Mouse (Mus musculus) embryonic facial prominence, embryonic 13.5 days (tissue): ENCODE measurements around the gene Stk40. TPM values are rescaled to one million over a fixed set of nuclear protein-coding genes. Genes with fewer than 3 reads are reported as not detected.

Experiments used
- ATAC-seq: fragments of 200-750 bp; cut with Nextera tagmentation; 2 replicates; pipeline ENCODE4 v1.8.0; 2017; ENCODE audit warnings: low read depth; ENCODE audit not compliant: insufficient number of reproducible peaks, insufficient read depth, low FRiP score, low TSS enrichment
- H3K27ac ChIP-seq: fragments of 300-500 bp; sonication (generic); 2 replicates; pipeline ENCODE4 v1.5.1; 2015; ENCODE audit warnings: moderate library complexity, mild to moderate bottlenecking, inconsistent platforms
- H3K27me3 ChIP-seq: fragments of 300-500 bp; sonication (generic); 2 replicates; pipeline ENCODE4 v1.6.1; 2015; ENCODE audit warnings: mild to moderate bottlenecking, inconsistent platforms
- H3K36me3 ChIP-seq: fragments of 300-500 bp; sonication (generic); 2 replicates; pipeline ENCODE4 v1.6.1; 2015; ENCODE audit warnings: mild to moderate bottlenecking, inconsistent platforms
- H3K4me1 ChIP-seq: fragments of 300-500 bp; sonication (generic); 2 replicates; pipeline ENCODE4 v1.6.1; 2015; ENCODE audit warnings: inconsistent platforms
- H3K4me2 ChIP-seq: fragments of 300-500 bp; sonication (generic); 2 replicates; pipeline ENCODE4 v1.6.1; 2015; ENCODE audit warnings: moderate library complexity, mild to moderate bottlenecking, inconsistent platforms
- H3K4me3 ChIP-seq: fragments of 300-500 bp; sonication (generic); 2 replicates; pipeline ENCODE4 v1.5.1; 2015; ENCODE audit warnings: mild to moderate bottlenecking, inconsistent platforms
- H3K9ac ChIP-seq: fragments of 300-500 bp; sonication (generic); 2 replicates; pipeline ENCODE4 v1.6.1; 2015; ENCODE audit warnings: mild to moderate bottlenecking, inconsistent platforms
- H3K9me3 ChIP-seq: fragments of 300-500 bp; sonication (generic); 2 replicates; pipeline ENCODE4 v1.6.1; 2016; ENCODE audit warnings: inconsistent platforms
- WGBS: fragments of 180-500 bp; shearing (Covaris S2); methylation state at CpG from one replicate; pipeline ENCODE4 v1.1.7; 2015; ENCODE audit warnings: mixed read lengths; 5-methylcytosine and 5-hydroxymethylcytosine counted together
- polyA plus RNA-seq: library from polyadenylated mRNA; unstranded; fragments of >200 nt; fragmentation: Nextera tagmentation; extraction: Ambion mirVana; gene quantifications from 2 replicates; pipeline ENCODE4 v1.2.1, GENCODE M21; 2015

Gene Stk40
- polyA plus RNA-seq, 1 experiment from 2014 or later: 36.6 TPM

DNA sequence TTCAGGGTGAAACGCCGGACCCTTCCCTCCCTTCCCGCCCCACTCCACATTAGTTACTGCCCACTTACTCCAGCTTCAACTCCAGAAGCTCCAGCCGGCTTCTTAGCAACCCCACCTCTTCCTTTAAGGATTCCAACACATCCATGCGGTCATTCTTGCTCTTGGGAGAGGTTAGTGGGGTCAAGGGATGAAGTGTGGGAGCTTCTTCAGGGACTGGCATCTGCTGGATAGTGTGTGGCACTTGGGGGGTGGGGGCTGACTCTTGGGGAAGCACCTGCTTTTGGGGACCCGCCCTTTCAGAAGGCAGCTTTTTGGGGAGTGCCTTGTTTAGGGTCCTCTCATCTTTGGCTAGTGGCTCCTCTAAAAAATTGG, 47.2 kb downstream of the Stk40 start:
- H3K4me1 ChIP-seq: peaks cover 52% of the 10 kb centered on the region
- H3K9ac ChIP-seq: peak overlapping the region; percentile 60
- WGBS: 32% methylated on average over 6 of the region's 6 CpGs
- H3K27ac ChIP-seq: peak overlapping the region; percentile 94
- H3K9me3 ChIP-seq: no peaks in the 10 kb centered on the region
- peak overlapping the region; percentile 98 for H3K4me2 ChIP-seq
- H3K36me3 ChIP-seq: peaks cover 24% of the 10 kb centered on the region
- peak overlapping the region; percentile 77 for H3K4me3 ChIP-seq
- ATAC-seq: no peak
- no peaks in the 10 kb centered on the region for H3K27me3 ChIP-seq

DNA sequence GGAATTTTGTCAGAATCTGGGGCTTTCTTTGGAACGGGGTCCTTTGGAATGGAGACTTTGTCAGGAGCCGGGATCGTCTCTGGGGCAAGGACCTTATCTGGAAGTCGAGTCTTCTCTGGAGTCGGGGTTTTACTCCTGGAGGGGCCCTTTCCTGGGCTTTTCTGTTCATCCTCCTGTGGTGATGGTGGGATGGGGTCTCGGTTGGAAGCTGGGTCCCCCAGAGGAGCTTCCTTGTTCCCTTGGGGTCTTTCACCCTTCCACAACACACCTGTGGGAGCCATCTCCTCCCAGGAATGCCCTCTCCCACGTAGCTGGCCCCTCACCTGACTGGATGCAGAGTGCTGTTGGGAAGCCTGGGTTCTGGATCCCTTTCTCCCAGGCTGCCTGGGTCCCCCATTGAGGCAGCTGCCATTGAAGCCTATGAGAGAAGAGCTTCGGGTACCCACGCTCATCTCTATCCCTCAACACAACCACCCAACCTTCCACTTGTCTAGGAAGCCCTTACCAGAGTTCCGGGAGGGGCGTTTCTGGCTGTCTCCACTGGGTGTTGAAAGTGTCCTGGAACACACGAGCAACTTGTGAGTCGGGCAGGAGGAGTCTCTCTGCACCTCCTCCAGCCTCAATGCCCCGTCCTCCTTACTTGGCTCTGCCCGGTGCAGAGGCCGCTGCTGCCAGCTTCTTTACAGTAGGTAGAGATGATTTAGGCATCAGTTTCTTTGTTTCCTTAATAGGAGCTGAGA, 48.1 kb downstream of the Stk40 start:
- Histone ChIP-seq H3K27me3 (no peaks in the 10 kb centered on the region), H3K4me2 (peak overlapping the region; percentile 98), H3K9ac (0 out of 2 replicates have a peak overlapping the region, but pooled peaks have one; percentile 60), H3K27ac (peak overlapping the region; percentile 94; the same call in 1 of the 2 replicates), H3K4me3 (no peak overlapping the region), H3K4me1 (peaks cover 52% of the 10 kb centered on the region), H3K9me3 (no peaks in the 10 kb centered on the region; the same call in 1 of the 2 replicates), H3K36me3 (peaks cover 27% of the 10 kb centered on the region)
- ATAC-seq: no peak
- 80% methylated on average over 16 of the region's 16 CpGs for WGBS

DNA sequence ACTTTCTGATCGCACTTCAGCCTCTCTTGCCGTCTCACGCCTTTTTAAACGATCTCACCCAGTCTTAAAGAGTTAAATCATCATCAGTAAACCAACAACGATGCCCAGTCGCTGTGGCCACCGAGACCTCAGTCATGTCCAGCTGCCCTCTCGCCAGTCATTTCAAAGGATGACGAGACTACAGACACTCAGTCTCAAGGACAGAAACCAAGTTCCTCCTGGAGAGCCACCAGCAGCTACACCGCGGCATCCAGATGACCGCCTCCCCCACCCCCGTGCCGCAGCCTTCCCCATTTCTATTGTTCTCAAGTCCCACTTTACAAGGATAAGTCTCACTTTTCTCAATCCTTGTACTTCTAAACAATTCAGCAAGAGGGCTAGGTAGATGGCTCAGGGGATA, 49.1 kb downstream of the Stk40 start:
- ATAC-seq: no peak
- H3K36me3 ChIP-seq: peaks cover 35% of the 10 kb centered on the region
- no peaks in the 10 kb centered on the region; the same call in 1 of the 2 replicates for H3K9me3 ChIP-seq
- no peak overlapping the region for H3K9ac ChIP-seq
- 65% methylated on average over 14 of the region's 14 CpGs for WGBS
- no peak overlapping the region for H3K4me3 ChIP-seq
- no peak overlapping the region for H3K4me2 ChIP-seq
- H3K27ac ChIP-seq: no peak overlapping the region
- H3K4me1 ChIP-seq: peaks cover 45% of the 10 kb centered on the region
- H3K27me3 ChIP-seq: no peaks in the 10 kb centered on the region

DNA sequence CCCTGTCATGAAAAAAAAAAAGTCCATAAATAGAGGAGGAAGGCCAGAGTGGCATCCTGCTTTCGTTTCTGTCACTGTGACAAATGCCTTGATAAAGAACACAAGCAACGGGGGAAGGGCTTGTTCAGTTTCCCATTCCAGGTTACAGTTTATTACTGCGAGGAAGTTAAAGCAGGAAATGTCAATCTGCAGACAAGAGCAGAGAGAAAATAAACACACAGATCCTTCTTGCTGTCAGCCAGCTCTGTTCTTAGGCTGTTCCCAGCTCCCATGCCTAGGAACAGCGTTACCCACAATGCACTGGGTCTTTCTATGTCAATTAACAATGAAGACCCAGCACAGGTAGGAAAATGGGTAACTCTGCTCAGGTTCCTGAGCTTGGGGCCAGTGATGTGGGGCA, 51.4 kb downstream of the Stk40 start:
- Histone ChIP-seq H3K27me3 (no peaks in the 10 kb centered on the region), H3K27ac (peak overlapping the region; percentile 78), H3K36me3 (peaks cover 29% of the 10 kb centered on the region), H3K4me2 (no peak overlapping the region), H3K4me1 (peaks cover 33% of the 10 kb centered on the region), H3K9me3 (no peaks in the 10 kb centered on the region; the same call in 1 of the 2 replicates), H3K4me3 (no peak overlapping the region), H3K9ac (0 out of 2 replicates have a peak overlapping the region, but pooled peaks have one; percentile 1)
- WGBS: 38% methylated on average over 4 of the region's 4 CpGs
- no peak for ATAC-seq

DNA sequence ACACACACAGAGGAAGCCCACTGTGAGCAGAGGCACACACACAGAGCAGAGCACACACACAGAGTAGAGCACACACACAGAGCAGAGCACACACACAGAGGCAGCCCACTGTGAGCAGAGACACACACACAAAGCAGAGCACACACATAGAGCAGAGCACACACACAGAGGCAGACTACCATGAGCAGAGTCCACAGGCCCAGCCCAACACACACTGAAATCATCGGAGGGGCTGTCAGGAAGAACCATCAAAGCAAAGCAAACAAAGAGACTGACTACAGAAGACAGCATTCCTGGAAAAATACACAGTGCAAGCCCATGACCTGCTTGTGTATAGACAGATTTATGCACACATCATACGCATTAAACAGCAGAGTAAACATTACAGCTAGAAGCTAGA, 52.1 kb downstream of the Stk40 start:
- Histone ChIP-seq H3K27ac (peak overlapping the region; percentile 78), H3K9ac (no peak overlapping the region), H3K27me3 (no peaks in the 10 kb centered on the region), H3K36me3 (peaks cover 29% of the 10 kb centered on the region), H3K9me3 (no peaks in the 10 kb centered on the region; the same call in 1 of the 2 replicates), H3K4me3 (no peak overlapping the region), H3K4me1 (peaks cover 27% of the 10 kb centered on the region), H3K4me2 (no peak overlapping the region)
- WGBS: 58% methylated on average over 2 of the region's 2 CpGs
- no peak for ATAC-seq

DNA sequence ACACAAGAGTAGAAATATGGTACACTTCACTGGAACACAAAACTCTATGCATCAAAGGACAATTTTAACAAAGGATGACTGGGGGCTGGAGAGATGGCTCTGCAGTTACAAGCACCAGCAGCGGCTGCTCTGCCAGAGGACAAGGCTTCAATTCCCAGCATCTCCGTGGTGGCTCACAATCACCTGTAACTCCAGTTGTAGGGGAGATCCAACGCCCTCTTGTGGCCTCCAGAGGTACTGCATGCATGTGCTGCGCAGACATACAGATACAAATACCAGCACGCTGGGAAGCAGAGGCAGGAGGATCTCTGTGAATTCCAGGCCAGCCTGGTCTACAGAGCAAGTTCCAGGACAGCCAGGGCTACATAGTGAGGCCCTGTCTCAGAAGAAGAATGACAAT, 52.9 kb downstream of the Stk40 start:
- no peak for ATAC-seq
- Histone ChIP-seq H3K36me3 (peaks cover 24% of the 10 kb centered on the region), H3K4me3 (no peak overlapping the region), H3K4me1 (peaks cover 20% of the 10 kb centered on the region), H3K27me3 (no peaks in the 10 kb centered on the region), H3K9ac (no peak overlapping the region), H3K27ac (peak overlapping the region; percentile 78; the same call in 1 of the 2 replicates), H3K9me3 (no peaks in the 10 kb centered on the region; the same call in 1 of the 2 replicates), H3K4me2 (no peak overlapping the region)
- WGBS: 63% methylated on average over 5 of the region's 5 CpGs

DNA sequence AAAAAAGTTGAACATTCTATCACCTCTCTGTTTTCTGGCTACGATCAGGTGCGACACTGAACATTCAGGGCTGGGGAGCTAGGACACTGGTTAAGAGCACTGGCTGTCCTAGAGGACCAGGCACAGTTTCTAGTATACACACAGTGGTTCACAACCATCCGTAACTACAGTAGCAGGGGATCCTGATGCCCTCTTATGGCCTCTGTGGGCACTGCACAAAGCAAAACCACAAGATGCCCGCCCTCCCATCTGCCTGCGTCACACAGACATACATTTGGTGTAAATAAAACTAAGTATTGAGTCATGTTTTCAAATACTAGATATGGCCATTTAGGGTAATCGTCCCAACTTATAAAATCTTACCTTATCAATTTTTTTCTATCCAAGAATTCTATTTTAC, 53.8 kb downstream of the Stk40 start:
- Histone ChIP-seq H3K4me3 (no peak overlapping the region), H3K4me2 (no peak overlapping the region), H3K27ac (no peak overlapping the region), H3K9me3 (no peaks in the 10 kb centered on the region; the same call in 1 of the 2 replicates), H3K9ac (no peak overlapping the region), H3K36me3 (peaks cover 16% of the 10 kb centered on the region), H3K27me3 (no peaks in the 10 kb centered on the region), H3K4me1 (peaks cover 19% of the 10 kb centered on the region)
- ATAC-seq: no peak
- WGBS: 87% methylated on average over 6 of the region's 6 CpGs

DNA sequence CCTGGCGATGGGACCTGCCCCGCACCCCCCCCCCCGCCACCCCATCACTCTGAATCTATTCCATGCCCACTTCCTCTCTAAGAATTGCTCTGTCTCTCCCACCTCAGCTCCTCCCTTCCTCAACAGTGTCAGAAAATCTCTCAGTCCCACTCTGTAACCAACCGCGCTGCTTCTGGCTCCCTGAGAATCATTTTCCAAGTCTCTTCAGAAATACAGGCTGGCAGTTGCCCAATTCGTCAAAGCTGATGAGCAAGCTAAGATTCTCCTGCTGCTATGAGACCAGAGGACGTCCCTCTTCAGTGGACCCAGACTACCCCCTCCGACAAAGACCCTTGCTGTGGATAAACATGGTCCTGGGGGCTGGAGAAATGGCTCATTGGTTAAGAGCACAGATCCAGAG, 55.7 kb downstream of the Stk40 start:
- H3K9ac ChIP-seq: 0 out of 2 replicates have a peak overlapping the region, but pooled peaks have one; percentile 32
- no peaks in the 10 kb centered on the region; the same call in 1 of the 2 replicates for H3K9me3 ChIP-seq
- ATAC-seq: no peak
- peaks cover 11% of the 10 kb centered on the region for H3K36me3 ChIP-seq
- no peak overlapping the region for H3K4me3 ChIP-seq
- 76% methylated on average over 8 of the region's 8 CpGs for WGBS
- peaks cover 27% of the 10 kb centered on the region for H3K4me1 ChIP-seq
- no peak overlapping the region for H3K27ac ChIP-seq
- no peak overlapping the region for H3K4me2 ChIP-seq
- H3K27me3 ChIP-seq: no peaks in the 10 kb centered on the region

DNA sequence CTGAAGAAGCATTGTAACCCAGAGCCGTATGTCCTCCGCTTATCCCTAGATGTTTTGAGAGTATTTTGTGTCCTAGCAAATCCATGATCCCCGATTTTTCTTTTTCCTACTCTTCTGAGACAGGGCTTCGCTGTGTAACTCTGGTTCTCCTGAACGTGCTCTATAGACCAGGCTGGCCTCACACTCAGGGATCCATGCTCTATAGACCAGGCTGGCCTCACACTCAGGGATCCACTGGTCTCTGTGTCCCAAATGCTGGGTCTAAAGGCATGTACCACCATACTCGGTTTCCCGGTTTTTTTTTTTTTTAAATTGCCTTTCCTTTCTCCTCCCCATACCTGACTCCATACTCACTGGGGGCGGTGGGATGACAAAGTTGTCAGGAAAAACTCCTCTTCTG, 57.2 kb downstream of the Stk40 start:
- Histone ChIP-seq H3K4me1 (peaks cover 22% of the 10 kb centered on the region), H3K9ac (no peak overlapping the region), H3K27ac (no peak overlapping the region), H3K4me3 (no peak overlapping the region), H3K9me3 (no peaks in the 10 kb centered on the region; the same call in 1 of the 2 replicates), H3K4me2 (no peak overlapping the region), H3K27me3 (no peaks in the 10 kb centered on the region), H3K36me3 (peaks cover 22% of the 10 kb centered on the region)
- ATAC-seq: no peak
- WGBS: 91% methylated on average over 8 of the region's 8 CpGs

DNA sequence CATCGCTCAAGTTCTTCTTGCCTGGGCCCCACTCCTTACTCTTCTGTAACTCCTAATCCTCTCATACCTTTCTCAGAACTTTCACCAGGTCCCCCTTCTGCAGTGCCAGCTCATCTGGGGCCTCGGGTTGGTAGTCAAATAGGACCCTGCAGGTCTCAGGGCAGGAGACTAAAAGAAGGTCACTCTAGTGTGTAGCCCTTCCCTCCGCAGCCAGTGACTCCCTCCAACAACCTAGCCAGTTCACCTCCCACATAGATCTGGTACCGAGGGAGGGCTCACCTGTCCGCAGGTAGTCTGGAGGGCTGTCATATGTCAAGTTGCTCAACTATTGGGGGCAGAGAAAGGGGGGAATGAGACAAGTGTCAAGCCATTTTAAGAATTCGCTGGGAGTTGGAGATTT, 57.7 kb downstream of the Stk40 start:
- peaks cover 26% of the 10 kb centered on the region for H3K36me3 ChIP-seq
- peak overlapping the region; percentile 88; the same call in 1 of the 2 replicates for H3K4me2 ChIP-seq
- H3K9ac ChIP-seq: no peak overlapping the region
- no peak for ATAC-seq
- WGBS: 87% methylated on average over 6 of the region's 6 CpGs
- H3K4me1 ChIP-seq: peaks cover 22% of the 10 kb centered on the region
- H3K27me3 ChIP-seq: no peaks in the 10 kb centered on the region
- no peak overlapping the region for H3K4me3 ChIP-seq
- no peak overlapping the region for H3K27ac ChIP-seq
- no peaks in the 10 kb centered on the region; the same call in 1 of the 2 replicates for H3K9me3 ChIP-seq

DNA sequence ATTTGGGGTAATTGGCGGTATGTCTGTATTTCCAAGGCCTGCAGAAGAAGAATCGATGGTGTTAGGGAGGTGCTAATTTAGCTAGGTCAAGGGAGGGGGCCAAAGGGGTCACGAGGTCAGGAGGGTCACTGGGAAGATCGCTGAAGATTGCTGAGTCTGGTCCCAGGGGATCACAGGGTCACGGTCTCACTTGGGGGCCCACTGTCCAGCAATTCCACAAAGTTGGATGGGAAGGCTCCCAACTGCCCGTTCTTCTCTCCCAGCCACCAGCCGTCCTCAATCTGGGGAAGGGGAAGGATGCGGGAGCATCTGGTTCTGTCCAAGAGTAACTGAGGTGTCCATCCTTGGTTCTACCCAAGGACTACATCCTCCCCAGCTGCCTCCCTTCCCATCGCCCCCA, 58.2 kb downstream of the Stk40 start:
- Histone ChIP-seq H3K9me3 (no peaks in the 10 kb centered on the region), H3K4me2 (peak overlapping the region; percentile 88), H3K36me3 (peaks cover 27% of the 10 kb centered on the region), H3K4me3 (peak overlapping the region; percentile 54), H3K27ac (peak overlapping the region; percentile 77; the same call in 1 of the 2 replicates), H3K4me1 (peaks cover 22% of the 10 kb centered on the region), H3K9ac (peak overlapping the region; percentile 81), H3K27me3 (no peaks in the 10 kb centered on the region)
- no peak for ATAC-seq
- WGBS: 40% methylated on average over 9 of the region's 9 CpGs

DNA sequence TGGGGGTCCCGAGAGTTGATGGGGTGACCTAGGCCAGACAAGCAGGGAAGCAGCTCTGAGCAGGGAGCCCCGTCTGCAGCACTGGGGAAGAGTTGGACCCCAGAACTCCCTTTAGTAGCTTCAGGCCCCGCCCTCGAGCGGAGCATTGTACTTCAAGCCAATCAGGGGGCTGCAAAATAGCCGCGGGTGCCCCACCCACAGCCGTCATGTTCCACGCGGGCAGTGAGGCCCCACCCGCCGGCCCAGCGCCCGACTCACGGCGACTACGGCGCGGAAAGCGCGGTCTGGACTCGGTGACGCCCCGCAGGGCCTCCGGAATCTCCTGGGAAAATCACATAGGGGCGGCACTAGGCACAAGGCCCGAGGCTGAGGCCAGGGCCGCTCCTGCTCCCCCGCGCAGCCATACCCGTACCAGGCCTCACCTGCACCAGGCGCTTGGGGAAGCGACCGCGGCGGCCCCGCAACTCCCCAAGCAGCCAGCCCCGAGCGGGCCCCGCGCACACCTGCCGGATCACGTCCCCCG, 58.8 kb downstream of the Stk40 start:
- no peaks in the 10 kb centered on the region for H3K27me3 ChIP-seq
- H3K9ac ChIP-seq: peak overlapping the region; percentile 81
- H3K4me2 ChIP-seq: peak overlapping the region; percentile 88
- peak overlapping the region; percentile 77 for H3K27ac ChIP-seq
- H3K4me1 ChIP-seq: peaks cover 22% of the 10 kb centered on the region
- peaks cover 24% of the 10 kb centered on the region for H3K36me3 ChIP-seq
- H3K9me3 ChIP-seq: no peaks in the 10 kb centered on the region
- ATAC-seq: peak; percentile 90
- H3K4me3 ChIP-seq: peak overlapping the region; percentile 54
- under 1% methylated on average over 44 of the region's 44 CpGs for WGBS
